Mouse (Mus musculus) heart, embryonic 13.5 days (tissue): ENCODE measurements around the gene Drg2. TPM values are rescaled to one million over a fixed set of nuclear protein-coding genes. Genes with fewer than 3 reads are reported as not detected.

ENCODE experiments used
- ATAC-seq: fragments of 200-750 bp; cut with Nextera tagmentation; 2 replicates; pipeline ENCODE4 v1.8.0; 2017; ENCODE audit warnings: moderate TSS enrichment; ENCODE audit not compliant: insufficient number of reproducible peaks, low FRiP score, low TSS enrichment; ENCODE audit errors: extremely low read depth
- H3K27ac ChIP-seq: fragments of 300-500 bp; sonication (generic); replicated peaks from 2 replicates; pipeline ENCODE4 v1.5.1; 2015; ENCODE audit warnings: moderate library complexity, mild to moderate bottlenecking, inconsistent platforms
- H3K27me3 ChIP-seq: fragments of 300-500 bp; sonication (generic); replicated peaks from 2 replicates; pipeline ENCODE4 v1.6.1; 2015; ENCODE audit warnings: mild to moderate bottlenecking, inconsistent platforms
- H3K36me3 ChIP-seq: fragments of 300-500 bp; sonication (generic); 2 replicates; pipeline ENCODE4 v1.6.1; 2015; ENCODE audit warnings: mild to moderate bottlenecking, inconsistent platforms
- H3K4me1 ChIP-seq: fragments of 300-500 bp; sonication (generic); 2 replicates; pipeline ENCODE4 v1.6.1; 2015; ENCODE audit warnings: inconsistent platforms
- H3K4me2 ChIP-seq: fragments of 300-500 bp; sonication (generic); 2 replicates; pipeline ENCODE4 v1.6.1; 2015; ENCODE audit warnings: inconsistent platforms, mild to moderate bottlenecking, moderate library complexity
- H3K4me3 ChIP-seq: fragments of 300-500 bp; sonication (generic); 2 replicates; pipeline ENCODE4 v1.5.1; 2015; ENCODE audit warnings: moderate library complexity, mild to moderate bottlenecking, inconsistent platforms
- H3K9ac ChIP-seq: fragments of 300-500 bp; sonication (generic); 2 replicates; pipeline ENCODE4 v1.6.1; 2015; ENCODE audit warnings: inconsistent platforms, mild to moderate bottlenecking, moderate library complexity
- H3K9me3 ChIP-seq: fragments of 300-500 bp; sonication (generic); 2 replicates; pipeline ENCODE4 v1.6.1; 2016; ENCODE audit warnings: inconsistent platforms
- WGBS: fragments of 180-500 bp; shearing (Covaris S2); methylation state at CpG from one replicate; pipeline ENCODE4 v1.1.7; 2015; ENCODE audit warnings: mixed read lengths; 5-methylcytosine and 5-hydroxymethylcytosine counted together
- polyA plus RNA-seq: library from polyadenylated mRNA; unstranded; fragments of >200 nt; fragmentation: Nextera tagmentation; extraction: Ambion mirVana; gene quantifications from 2 replicates; pipeline ENCODE4 v1.2.1, GENCODE M21; 2015

The Drg2 gene
- polyA plus RNA-seq, 1 experiment from 2014 or later: 70.9 TPM

GRCm38 (mm10) chr11:60514941-60515340 is 60.5 kb downstream of the Drg2 start:
- H3K4me1 ChIP-seq: no peaks in the 10 kb centered on the region
- H3K9me3 ChIP-seq: 0 out of 2 replicates have a peak, but pooled peaks cover 5% of the 10 kb centered on the region
- H3K36me3 ChIP-seq: no peaks in the 10 kb centered on the region
- H3K27me3 ChIP-seq: peaks cover 15% of the 10 kb centered on the region
- ATAC-seq: no peak
- 64% methylated on average over 2 of the region's 2 CpGs for WGBS
- H3K27ac ChIP-seq: no peak overlapping the region
- no peak overlapping the region for H3K4me3 ChIP-seq
- no peak overlapping the region for H3K9ac ChIP-seq
- no peak overlapping the region for H3K4me2 ChIP-seq

- Histone ChIP-seq H3K9ac (no peak overlapping the region), H3K4me3 (no peak overlapping the region), H3K27me3 (no peaks in the 10 kb centered on the region), H3K27ac (no peak overlapping the region), H3K36me3 (no peaks in the 10 kb centered on the region), H3K4me1 (no peaks in the 10 kb centered on the region), H3K9me3 (0 out of 2 replicates have a peak, but pooled peaks cover 5% of the 10 kb centered on the region), H3K4me2 (no peak overlapping the region)
- no peak for ATAC-seq
- WGBS: 64% methylated on average over 4 of the region's 4 CpGs
These were observed 63.9 kb downstream of the Drg2 start for GRCm38 (mm10) chr11:60518305-60518704.

Other genes starting within 250 kb of the Drg2 start
- 34.4 and 41.8 TPM in 2 replicates for gene Srebf1, start 232.0 kb upstream of the Drg2 start, polyA plus RNA-seq
- gene Tom1l2, start 101.7 kb upstream of the Drg2 start, polyA plus RNA-seq: 27.5 and 28.7 TPM in 2 replicates
- gene Drc3, start 101.3 kb upstream of the Drg2 start, polyA plus RNA-seq: 2.4 TPM in 2 replicates
- gene Gid4, start 37.4 kb upstream of the Drg2 start, polyA plus RNA-seq: 15.1 and 17.6 TPM in 2 replicates
- gene Atpaf2, start 36.1 kb upstream of the Drg2 start, polyA plus RNA-seq: 50.2 and 54.0 TPM in 2 replicates
- 0.03 and 0.05 TPM in 2 replicates for gene Myo15, start 14.7 kb downstream of the Drg2 start, polyA plus RNA-seq
- 32.1 and 35.8 TPM in 2 replicates for gene Alkbh5, start 81.8 kb downstream of the Drg2 start, polyA plus RNA-seq
- gene Llgl1, start 245.1 kb downstream of the Drg2 start, polyA plus RNA-seq: 34.0 and 34.1 TPM in 2 replicates